Mouse (Mus musculus) cerebellum, postnatal 4 days (tissue): Measurements from ENCODE around the gene Zfp697.
"Not testable (repeated sequence)": the region's sequence is repeated elsewhere in the genome, so short reads cannot be mapped to it uniquely, and the experiment has no call there.

ENCODE experiments used
- DNase-seq, 2 experiments: peaks; one replicate each; pipeline ENCODE4 v3.0.0; 2022; ENCODE audit warnings: low spot score in 2 of 2, mixed read lengths in 1 of 2

Zfp697 gene

DNA sequence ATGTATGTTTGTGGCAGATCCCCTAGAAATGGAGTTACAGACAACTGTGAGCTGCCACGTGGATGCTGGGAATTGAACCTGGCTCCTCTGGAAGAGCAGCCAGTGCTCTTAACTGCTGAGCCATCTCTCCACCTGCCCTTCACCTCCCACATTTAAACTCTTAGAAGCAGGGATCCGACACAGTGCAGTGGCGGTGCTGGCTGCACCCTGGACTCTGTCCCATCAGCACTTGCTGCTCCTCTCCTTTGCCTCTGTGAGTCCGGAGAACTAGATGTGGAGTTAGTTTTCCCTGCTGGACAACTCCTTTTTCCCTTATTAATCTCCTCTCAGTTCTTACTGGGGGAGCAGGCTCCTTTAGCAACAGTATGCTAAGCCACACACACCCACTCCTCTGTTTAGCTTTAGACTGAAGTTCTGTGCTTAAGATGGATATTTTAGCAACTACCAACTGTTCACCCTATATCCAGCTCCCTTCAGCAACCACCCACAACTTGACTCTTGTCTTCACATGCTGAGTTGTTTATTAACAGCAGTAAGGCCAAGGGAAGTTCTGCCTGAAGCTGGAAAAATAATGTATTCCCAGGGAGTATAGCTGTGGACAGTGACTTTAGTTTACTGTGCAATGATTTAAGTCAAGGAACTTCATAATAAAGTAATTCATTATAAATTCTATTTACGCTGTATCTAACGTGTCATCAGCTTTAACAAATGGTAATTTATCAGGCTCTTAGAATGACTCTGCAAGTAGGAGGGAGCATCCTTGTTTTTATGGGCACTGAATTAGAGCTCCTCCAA, 36.9 kb downstream of the Zfp697 start:
- no peak for DNase-seq

DNA sequence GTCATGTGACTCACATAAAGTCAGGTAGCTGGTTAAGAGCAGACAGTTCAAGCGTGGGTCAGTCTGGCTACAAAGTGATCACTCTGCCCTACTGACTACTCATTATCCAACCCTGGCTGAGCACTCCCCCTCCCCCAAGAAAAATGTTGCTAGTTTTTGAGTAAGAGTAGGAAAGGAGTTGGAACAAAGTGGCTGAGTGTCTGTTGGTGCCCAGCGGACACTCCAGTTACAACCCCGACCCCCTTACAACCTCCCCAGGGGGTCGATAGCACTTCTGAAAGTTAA, 37.5 kb downstream of the Zfp697 start:
- DNase-seq: no peak

DNA sequence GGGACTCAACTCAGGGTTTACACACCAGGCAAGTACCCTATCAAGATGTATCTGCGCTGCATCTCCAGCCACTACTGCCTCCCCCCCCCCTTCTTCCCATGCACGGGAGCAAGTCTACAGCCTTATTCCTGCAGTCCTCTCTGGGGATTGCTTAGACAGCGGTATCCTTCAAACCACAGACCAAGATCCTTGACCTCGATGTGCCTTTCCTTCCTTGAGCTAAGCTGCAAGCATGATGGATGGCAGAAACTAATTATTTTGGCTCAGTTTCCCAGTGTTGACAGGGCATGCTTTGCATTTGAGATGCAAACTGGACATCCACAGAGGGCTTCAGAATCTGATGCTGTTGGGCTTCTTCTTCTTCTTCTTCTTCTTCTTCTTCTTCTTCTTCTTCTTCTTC, 40.7 kb downstream of the Zfp697 start:
- no peak for DNase-seq

DNA sequence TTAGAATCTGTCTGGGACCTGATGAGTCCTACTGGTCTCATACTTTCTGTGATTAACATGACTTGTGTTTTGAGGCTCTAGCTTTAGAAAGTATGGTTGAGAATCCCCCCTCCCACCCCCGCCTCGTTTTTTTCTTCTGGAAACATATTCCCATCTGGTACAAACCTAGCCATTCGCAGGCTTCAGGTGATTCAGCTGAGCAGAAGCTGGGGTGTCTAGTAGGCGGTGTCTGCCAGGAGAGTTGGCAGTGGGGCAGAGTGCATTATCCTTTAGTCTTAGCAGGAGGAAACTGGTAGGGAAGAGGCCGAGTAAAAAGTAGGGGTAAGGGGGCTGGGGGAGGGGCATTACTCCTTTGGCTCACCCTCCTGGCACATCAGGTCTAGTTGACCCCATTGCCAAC, 44.5 kb downstream of the Zfp697 start:
- no peak for DNase-seq

DNA sequence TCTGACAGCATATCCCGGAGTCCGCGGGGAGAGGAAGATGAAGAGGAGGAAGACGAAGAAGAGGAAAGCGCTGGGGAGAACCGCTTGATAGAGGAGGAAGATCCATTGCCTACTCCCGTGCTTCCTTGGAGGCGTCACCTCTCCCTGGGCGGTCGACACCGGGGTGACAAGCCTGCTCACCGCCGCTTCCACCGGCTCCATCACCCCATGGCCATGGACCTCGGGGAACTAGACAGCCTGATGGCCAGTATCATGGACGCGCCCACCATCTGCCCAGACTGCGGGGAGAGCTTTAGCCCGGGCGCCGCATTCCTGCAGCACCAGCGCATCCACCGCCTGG, 45.0 kb downstream of the Zfp697 start:
- no peak for DNase-seq

DNA sequence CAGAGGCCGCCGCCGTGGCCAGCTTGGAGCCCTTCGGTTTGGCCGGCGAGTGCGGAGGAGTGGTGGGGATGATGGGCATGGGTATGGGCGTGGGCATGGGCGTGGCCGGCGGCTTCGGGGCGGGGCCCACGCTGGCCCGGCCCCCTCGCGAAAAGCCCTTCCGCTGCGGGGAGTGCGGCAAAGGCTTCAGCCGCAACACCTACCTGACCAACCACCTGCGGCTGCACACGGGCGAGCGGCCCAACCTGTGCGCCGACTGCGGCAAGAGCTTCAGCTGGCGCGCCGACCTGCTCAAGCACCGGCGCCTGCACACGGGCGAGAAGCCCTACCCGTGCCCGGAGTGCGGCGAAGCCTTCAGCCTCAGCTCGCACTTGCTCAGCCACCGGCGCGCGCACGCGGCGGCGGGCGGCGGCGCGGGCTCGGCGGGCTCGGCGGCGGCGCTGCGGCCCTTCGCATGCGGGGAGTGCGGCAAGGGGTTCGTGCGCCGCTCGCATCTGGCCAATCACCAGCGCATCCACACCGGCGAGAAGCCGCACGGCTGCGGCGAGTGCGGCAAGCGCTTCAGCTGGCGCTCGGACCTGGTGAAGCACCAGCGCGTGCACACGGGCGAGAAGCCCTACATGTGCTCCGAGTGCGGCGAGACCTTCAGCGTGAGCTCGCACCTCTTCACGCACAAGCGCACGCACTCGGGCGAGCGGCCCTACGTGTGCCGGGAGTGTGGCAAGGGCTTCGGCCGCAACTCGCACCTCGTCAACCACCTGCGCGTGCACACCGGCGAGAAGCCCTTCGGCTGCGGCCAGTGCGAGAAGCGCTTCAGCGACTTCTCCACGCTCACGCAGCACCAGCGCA, 45.6 kb downstream of the Zfp697 start:
- DNase-seq: peak; percentile 57 to 84

DNA sequence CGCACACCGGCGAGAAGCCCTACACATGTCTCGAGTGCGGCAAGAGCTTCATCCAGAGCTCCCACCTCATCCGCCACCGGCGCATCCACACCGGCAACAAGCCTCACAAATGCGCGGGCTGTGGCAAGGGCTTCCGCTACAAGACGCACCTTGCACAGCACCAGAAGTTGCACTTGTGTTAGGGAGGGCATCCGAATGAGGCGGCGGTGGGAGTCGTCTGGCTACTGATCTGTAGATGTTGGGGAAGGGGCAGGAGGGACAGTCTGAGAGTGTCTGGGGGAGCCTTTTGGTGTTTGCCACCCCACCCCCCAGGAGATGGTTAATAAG, 46.2 kb downstream of the Zfp697 start:
- DNase-seq: no peak

DNA sequence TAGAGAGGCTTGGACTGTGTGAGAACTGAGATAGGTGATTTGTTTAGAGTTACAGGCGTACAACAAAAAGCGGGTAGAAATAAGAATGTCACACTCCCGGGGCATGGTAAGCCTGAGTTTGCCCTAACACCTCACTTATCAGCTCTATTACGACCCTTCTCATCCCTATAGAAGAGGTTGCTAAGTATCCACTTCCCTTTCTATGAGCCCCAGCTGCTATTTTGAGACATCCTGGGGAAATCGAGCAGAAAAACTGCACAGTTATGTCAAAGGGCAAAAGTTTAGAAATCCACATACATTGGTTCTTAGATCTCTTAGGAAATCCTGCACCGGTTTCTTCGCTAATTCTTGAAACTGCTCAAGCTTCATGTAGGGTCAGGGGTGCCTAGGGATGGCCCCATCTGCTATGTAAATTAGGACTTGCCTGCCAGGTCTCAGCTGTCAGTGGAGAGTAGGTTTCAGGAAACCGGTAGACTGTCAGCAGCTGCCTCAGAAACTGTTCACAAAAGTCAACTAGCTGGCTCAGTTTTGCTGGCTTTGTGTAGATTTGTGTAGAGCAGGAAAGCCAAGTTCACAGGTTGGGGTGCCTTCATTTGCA, 46.8 kb downstream of the Zfp697 start:
- no peak for DNase-seq

DNA sequence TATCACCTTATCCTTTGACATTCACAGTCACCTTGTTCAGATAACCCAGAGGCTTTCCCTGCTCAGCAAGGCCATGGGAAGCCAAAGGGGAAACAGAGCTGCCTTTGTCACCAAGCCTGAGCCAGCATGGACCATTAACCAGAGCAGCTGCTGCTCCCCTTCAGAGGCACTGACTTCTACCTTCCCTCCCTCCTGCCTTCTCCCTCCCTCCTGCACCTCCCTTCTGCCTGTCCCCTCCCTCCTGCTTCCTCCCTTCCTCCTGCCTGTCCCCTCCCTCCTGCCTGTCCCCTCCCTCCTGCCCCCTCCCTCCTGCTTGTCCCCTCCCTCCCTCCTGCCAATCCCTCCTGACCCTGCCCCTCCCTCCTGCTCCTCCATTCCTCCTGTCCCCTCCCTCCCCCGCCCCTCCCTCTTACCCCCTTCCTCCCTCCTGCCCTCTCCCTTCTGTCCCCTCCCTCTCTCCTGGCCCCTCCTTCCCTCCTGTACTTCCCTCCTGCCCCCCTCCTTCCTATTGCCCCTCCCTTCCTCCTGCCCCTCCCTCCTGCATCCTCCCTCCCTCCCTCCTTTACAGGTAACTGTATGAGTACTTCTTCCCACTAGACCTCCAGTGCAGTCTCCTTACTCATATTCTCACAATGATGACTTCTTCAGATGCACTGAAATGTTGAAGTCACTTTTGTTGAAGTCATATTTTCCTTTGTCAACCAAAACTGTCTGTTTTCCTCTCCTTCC, 52.0 kb downstream of the Zfp697 start:
- no peak for DNase-seq

DNA sequence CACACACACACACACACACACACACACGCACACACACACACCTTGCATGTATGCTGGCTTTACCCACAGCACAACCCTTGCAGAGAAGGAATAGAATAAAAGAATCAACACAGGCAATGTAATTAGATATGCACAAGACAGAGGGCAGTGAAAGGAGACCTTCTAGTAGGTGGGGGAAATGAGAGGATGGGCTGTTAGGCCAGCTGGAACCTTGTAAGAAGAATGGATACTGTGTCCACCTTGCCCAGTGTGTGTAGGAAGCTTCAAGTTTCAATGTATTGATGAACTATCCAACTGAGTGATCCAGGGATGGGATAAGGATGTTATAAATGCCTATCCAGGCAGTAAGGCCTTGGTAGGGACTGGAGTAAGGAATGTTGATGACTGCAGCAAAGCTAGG, 52.8 kb downstream of the Zfp697 start:
- DNase-seq: no peak

DNA sequence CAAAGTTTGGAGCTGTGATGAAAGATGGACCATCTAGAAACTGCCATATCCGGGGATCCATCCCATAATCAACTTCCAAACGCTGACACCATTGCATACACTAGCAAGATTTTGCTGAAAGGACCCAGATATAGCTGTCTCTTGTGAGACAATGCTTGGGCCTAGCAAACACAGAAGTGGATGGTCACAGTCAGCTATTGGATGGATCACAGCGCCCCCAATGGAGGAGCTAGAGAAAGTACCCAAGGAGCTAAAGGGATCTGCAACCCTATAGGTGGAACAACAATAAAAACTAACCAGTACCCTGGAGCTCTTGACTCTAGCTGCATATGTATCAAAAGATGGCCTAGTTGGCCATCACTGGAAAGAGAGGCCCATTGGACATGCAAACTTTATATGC, 60.0 kb downstream of the Zfp697 start:
- not testable (repeated sequence) for DNase-seq

DNA sequence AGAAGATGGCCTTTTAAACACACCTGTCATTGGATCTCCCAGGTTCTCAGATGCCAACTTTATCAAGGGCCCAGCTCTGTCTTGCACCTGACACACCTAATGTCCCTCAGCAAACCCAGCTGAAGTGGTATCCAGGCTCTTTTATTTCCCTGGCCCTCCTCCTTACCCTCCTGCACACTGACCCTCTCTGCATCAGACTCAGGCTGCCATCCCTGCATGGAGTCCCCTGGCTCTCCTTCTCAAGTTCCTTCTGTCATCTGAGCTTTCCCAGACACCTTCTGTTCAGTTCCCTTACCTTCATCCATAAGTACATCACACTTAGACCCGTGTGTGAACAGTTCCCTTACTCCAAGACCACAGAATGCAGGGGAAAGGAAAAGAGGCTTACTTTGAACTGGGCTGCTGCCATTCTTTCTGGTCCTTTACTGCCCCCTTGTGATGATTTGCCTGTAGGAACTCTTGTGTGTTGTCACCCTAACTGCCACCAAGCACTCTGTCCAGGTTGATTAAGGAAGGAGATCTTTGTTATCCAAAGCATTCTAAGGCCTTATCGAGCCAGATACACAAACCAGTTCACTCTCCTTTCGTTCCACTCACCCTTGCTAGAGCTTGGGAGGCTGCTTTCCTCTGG, 61.0 kb downstream of the Zfp697 start:
- not testable (repeated sequence) for DNase-seq

DNA sequence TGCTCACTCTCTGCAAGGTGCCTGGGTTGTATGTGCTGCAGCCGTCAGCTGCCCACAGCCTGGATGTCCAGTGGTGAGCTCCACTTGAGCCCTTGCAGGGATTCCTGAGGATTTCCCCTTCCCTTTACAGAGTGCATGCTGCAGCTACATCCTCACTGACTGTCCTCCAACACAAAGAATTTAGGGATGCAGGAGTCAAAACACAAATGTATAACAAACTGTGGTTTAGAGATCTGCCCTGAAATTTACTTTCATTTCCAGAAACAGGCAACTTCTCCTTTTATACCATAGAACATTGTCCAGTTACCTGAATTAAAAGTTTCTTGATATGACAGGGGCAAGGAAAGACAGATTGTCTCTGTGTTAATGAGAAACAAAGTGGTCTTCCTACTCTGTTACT, 61.7 kb downstream of the Zfp697 start:
- not testable (repeated sequence) for DNase-seq

DNA sequence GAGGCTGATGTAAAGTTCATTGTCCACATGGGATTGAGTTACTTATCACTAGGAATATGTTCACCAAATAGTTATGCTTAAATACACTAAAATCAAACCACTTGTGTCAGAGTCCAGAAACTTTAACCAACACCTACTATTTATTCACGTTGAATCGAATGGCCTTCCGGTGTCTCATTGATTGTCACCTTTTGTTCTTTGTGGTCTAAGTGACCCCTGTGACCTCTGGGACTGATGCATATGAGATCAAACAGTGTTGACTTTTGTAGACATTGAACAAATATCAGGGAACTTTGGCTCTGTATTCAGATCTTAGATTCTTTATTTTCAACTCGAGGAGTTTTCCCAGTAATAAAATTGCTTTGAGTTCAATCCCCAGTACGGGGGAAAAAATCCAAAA, 71.5 kb downstream of the Zfp697 start:
- not testable (repeated sequence) for DNase-seq

DNA sequence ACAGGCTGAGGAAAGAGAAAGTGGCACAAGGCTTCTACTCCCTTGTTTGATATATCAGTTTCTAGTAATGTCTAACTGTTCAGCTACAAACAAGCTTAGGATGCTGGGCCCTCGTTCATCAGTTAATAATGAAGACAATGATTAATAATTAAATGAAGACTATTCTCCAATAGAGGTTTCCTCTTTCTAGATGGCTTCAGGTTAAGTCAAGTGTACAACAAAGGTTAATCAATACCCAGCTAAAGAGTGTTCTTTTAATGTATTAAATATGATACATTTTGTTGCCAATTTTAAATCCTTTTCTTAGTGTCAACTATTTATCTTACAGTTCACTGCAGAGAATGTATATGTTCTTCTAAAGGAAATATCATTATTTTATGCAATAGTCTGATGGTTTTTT, 74.8 kb downstream of the Zfp697 start, which contains the start of gene Gm4450:
Gene Gm4450, minus strand, starts transcription at position 101 of the 400 bp plus-strand sequence.
- not testable (repeated sequence) for DNase-seq

DNA sequence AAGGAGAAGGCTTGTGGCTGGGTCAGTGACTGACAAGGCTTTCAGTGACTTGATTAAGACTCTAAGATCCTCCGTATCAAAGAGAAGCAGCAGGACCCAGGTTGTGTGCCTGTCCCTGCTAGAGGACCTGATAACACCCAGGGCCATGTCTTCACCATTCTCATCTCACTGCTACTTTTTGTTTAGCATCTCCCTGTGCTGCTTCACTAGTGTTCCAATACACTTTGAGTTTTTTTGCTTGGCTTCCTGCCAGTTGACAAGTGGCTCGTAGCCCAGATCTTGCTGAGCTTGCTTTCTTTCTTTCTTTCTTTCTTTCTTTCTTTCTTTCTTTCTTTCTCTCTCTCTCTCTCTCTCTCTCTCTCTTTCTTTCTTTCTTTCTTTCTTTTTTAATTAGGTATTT, 87.1 kb downstream of the Zfp697 start:
- not testable (repeated sequence) for DNase-seq

DNA sequence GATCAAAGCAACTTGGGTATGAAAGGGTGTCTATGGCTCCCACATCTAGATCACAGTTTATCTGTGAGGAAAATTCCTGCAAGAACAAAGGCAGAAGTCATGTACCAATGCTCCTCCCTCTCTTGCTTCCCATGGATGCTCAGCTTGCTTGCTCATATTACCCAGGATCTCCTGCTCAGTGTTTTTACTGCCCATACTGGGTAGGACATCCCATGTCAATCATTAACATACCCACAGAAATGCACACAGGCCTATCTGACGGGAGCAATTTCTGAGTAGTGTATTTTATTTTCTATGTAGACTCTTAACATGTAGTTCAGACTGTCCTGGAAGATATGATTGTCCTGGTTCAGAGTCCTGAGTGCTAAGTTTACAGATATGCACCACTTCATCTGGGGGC, 88.8 kb downstream of the Zfp697 start:
- DNase-seq: not testable (repeated sequence)

DNA sequence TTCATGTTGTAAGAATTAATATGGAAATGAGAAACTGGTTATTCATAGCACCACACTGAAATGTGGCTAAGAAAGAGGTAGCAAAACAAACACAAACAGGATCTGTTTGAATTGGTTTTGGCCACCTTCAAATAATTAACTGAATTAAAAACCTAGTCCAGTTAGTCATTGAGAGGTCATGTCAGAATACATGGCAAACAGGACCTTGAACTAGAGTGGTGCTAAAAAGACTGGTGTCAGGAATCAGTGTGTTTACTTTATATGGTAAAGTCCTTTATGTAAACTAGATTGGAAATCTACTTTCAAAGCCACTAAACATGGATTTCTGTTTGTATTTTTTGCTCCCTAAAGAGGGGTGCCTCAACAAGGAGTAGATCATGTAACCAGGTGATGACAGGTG, 89.2 kb downstream of the Zfp697 start:
- DNase-seq: not testable (repeated sequence)

DNA sequence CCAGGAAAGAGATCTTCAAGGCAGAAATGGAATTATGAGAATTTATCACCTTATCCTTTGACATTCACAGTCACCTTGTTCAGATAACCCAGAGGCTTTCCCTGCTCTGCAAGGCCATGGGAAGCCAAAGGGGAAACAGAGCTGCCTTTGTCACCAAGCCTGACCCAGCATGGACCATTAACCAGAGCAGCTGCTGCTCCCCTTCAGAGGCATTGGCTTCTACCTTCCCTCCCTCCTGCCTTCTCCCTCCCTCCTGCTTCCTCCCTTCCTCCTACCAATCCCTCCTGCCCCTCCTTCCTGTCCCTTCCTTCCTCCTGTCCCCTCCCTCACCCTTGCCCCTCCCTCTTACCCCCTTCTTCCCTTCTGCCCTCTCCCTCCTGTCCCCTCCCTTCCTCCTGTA, 111.9 kb downstream of the Zfp697 start:
- DNase-seq: not testable (repeated sequence)

DNA sequence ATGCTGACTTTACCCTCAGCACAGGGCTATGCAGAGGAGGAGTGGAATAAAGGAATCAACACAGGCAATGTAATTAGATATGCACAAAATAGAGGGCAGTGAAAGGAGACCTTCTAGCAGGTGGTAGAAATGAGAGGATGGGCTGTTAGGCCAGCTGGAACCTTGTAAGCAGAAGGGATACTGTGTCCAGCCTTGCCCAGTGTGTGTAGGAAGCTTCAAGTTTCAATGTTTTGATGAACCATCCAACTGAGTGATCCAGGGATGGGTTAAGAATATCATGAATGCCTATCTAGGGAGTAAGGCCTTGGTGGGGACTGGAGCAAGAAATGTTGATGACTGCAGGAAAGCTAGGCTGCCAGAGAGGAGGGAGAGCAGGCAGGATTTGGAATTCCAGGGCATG, 112.8 kb downstream of the Zfp697 start:
- not testable (repeated sequence) for DNase-seq

DNA sequence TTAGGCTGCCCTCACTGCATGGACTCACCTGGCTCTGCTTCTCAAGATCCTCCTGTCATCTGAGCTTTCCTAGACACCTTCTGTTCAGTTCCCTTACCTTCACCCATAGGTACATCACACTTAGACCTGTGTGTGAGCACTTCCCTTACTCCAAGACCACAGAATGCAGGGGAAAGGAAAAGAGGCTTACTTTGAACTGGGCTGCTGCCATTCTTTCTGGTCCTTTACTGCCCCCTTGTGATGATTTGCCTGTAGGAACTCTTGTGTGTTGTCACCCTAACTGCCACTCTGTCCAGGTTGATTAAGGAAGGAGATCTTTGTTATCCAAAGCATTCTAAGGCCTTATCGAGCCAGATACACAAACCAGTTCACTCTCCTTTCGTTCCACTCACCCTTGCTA, 114.5 kb downstream of the Zfp697 start:
- DNase-seq: not testable (repeated sequence)

DNA sequence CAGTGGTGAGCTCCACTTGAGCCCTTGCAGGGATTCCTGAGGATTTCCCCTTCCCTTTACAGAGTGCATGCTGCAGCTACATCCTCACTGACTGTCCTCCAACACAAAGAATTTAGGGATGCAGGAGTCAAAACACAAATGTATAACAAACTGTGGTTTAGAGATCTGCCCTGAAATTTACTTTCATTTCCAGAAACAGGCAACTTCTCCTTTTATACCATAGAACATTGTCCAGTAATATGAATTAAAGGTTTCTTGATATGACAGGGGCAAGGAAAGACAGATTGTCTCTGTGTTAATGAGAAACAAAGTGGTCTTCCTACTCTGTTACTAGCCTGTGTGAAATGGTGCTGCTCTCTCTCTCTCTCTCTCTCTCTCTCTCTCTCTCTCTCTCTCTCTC, 115.1 kb downstream of the Zfp697 start:
- not testable (repeated sequence) for DNase-seq
